Mouse (Mus musculus) heart, postnatal 4 days (tissue): Measurements from ENCODE around the gene Sdhb. TPM values are rescaled to one million over a fixed set of nuclear protein-coding genes. Genes with fewer than 3 reads are reported as not detected.

ENCODE experiments used
- DNase-seq: peaks from one replicate; pipeline ENCODE4 v3.0.0; 2021
- total RNA-seq, 2 experiments: library from RNA; stranded (reverse); gene quantifications; 2 replicates each; pipeline ENCODE4 v1.2.3; 2021

Gene Sdhb
- total RNA-seq, 2 experiments from 2014 or later = 633 to 638 TPM

DNA sequence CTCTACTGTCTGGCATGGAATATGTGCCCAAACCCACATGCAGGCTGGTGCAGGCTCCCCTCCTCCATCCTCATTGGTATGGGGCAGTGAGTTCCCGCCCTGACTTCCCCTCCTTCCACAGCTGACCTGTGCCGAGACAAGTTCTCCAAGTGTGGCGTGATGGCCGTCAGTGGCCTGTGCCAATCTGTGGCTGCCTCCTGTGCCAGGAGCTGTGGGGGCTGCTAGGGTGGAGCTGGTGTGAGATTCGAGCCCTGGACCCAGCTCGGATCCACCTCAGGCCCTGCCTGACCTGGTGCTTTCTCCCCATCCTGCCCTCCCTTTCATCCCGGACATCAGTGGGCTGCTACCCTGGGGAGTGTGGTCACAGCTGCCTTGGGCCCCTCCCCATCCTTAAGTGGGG, 54.4 kb downstream of the Sdhb start:
- DNase-seq = peak; percentile 45

DNA sequence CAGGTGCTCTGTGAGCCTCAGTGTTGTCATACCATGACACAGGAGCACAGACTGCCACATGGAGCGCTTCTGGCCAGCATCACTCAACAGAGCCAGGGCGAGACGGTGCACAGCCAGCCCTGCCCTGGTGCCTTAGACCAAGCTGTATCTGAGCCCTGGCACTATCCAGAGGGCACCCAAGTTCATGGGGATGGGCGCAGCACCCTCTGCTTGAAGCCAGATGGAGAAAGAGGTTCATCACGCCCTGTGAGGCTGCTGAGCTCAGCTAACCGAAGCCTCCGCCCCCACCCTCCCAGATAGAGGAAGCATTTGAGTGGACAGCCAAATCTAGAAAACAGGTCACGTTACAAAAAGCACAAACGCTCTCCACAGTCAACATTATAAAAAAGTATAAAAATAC, 55.3 kb downstream of the Sdhb start:
- no peak for DNase-seq

GRCm38 (mm10) chr4:141017657-141018436, 56.8 kb downstream of the Sdhb start:
- no peak for DNase-seq

- no peak for DNase-seq
Measured at GRCm38 (mm10) chr4:141020220-141020619, 59.2 kb downstream of the Sdhb start.

- peak; percentile 92 for DNase-seq
Measured at GRCm38 (mm10) chr4:141020811-141021613, 60.0 kb downstream of the Sdhb start.

DNA sequence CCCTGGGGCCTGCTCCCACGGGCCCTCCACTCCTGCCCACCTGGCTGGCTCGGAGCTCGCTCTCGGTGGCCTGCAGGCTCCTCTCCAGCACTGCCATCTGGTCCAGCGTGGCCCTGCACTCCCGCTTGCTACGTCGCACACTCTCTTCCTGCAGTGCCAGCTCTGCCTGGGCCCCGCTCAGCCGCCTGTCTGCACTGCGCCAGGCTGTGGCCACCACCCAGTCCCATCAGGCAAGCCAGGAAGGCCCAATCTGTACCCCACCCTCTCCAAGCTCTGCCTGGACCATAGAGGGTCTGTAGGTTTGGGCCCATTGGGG, 60.6 kb downstream of the Sdhb start:
- no peak for DNase-seq

DNA sequence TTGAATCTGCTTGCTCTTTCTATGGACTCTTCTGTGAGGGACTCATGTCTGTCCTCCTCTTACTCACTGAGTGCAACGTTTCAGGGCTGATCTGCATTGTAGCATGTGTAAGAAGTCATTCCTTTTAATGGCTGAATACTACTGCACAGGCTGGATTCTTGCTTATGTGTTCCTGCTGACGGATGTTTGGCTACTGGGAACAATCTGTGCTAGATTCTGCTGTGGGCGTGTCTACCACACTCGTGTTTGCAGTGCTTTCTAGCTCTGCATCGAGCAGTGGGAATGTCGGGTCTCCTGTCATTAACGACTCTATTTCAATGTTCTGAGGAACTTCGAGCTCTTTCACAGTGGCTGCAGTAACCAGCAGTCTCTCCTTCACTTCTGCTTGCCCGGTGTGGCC, 63.0 kb downstream of the Sdhb start:
- DNase-seq = no peak

GRCm38 (mm10) chr4:141024992-141025391, 64.0 kb downstream of the Sdhb start:
- DNase-seq = no peak

Other genes with a start within 250 kb of the Sdhb start
- gene Padi6, start 218.6 kb upstream of the Sdhb start, total RNA-seq = not detected
- gene Padi4, start 187.0 kb upstream of the Sdhb start, total RNA-seq = under 1 TPM; 0.63 to 0.74 TPM
- under 1 TPM; 0.19 to 0.38 TPM for gene Padi3, start 150.6 kb upstream of the Sdhb start, total RNA-seq
- not detected for gene Padi1, start 115.4 kb upstream of the Sdhb start, total RNA-seq
- gene Padi2, start 54.9 kb upstream of the Sdhb start, total RNA-seq = under 1 TPM; 0.60 to 0.83 TPM
- 10 to 100 TPM; 22.4 to 24.3 TPM for gene Atp13a2, start 25.7 kb downstream of the Sdhb start, total RNA-seq
- 10 to 100 TPM; 63.0 to 65.1 TPM for gene Mfap2, start 49.2 kb downstream of the Sdhb start, total RNA-seq
- gene Crocc, start 99.3 kb downstream of the Sdhb start, total RNA-seq = 1 to 10 TPM; 8.2 to 8.3 TPM
- gene Necap2, start 117.2 kb downstream of the Sdhb start, total RNA-seq = 10 to 100 TPM; 33.7 to 35.8 TPM
- not detected for gene Spata21, start 127.1 kb downstream of the Sdhb start, total RNA-seq
- gene Szrd1, start 178.6 kb downstream of the Sdhb start, total RNA-seq = 100 to 1,000 TPM; 103 to 107 TPM
- gene Fbxo42, start 186.7 kb downstream of the Sdhb start, total RNA-seq = 10 to 100 TPM; 13.9 to 14.9 TPM